Mouse (Mus musculus) neural tube, embryonic 11.5 days (tissue): ENCODE data around the gene Zfp146. TPM values are rescaled to one million over a fixed set of nuclear protein-coding genes. Genes with fewer than 3 reads are reported as not detected.

ENCODE experiments used
- ATAC-seq: fragments of 200-750 bp; cut with Nextera tagmentation; 2 replicates; pipeline ENCODE4 v1.8.0; 2017; ENCODE audit warnings: moderate number of reproducible peaks, mild to moderate bottlenecking, moderate TSS enrichment, moderate library complexity; ENCODE audit not compliant: insufficient read depth, low FRiP score, low TSS enrichment
- DNase-seq: peaks from one replicate; pipeline ENCODE4 v3.0.0-alpha.2; 2015; ENCODE audit warnings: low spot score
- H3K27ac ChIP-seq: fragments of 300-500 bp; sonication (generic); 2 replicates; pipeline ENCODE4 v1.5.1; 2014; ENCODE audit warnings: low read depth, mild to moderate bottlenecking, low read length
- H3K27me3 ChIP-seq: fragments of 300-500 bp; sonication (generic); 2 replicates; pipeline ENCODE4 v1.6.1; 2014; ENCODE audit warnings: mild to moderate bottlenecking, low read length, mixed read lengths; ENCODE audit not compliant: control insufficient read depth, insufficient read depth
- H3K36me3 ChIP-seq: fragments of 300-500 bp; sonication (generic); 2 replicates; pipeline ENCODE4 v1.6.1; 2014; ENCODE audit warnings: mild to moderate bottlenecking, low read length, moderate library complexity, mixed read lengths; ENCODE audit not compliant: control insufficient read depth, insufficient read depth
- H3K4me1 ChIP-seq: fragments of 300-500 bp; sonication (generic); 2 replicates; pipeline ENCODE4 v1.6.1; 2014; ENCODE audit warnings: low read length, mixed read lengths; ENCODE audit not compliant: control insufficient read depth, insufficient read depth
- H3K4me2 ChIP-seq: fragments of 300-500 bp; sonication (generic); 2 replicates; pipeline ENCODE4 v1.6.1; 2014; ENCODE audit warnings: low read depth, mild to moderate bottlenecking, moderate library complexity
- H3K4me3 ChIP-seq: fragments of 300-500 bp; sonication (generic); 2 replicates; pipeline ENCODE4 v1.5.1; 2014; ENCODE audit warnings: low read depth, low read length
- H3K9ac ChIP-seq: fragments of 300-500 bp; sonication (generic); 2 replicates; pipeline ENCODE4 v1.6.1; 2014; ENCODE audit warnings: mild to moderate bottlenecking, low read length
- H3K9me3 ChIP-seq: fragments of 300-500 bp; sonication (generic); 2 replicates; pipeline ENCODE4 v1.6.1; 2016; ENCODE audit warnings: low read length; ENCODE audit not compliant: control insufficient read depth
- WGBS: fragments of 180-500 bp; shearing (Covaris S2); extraction: QIAGEN DNeasy Blood & Tissue Kit; methylation state at CpG from one replicate; pipeline ENCODE4 v1.1.7; 2014; 5-methylcytosine and 5-hydroxymethylcytosine counted together
- polyA plus RNA-seq: library from polyadenylated mRNA; unstranded; fragments of >200 nt; fragmentation: Nextera tagmentation; extraction: Ambion mirVana; gene quantifications from 2 replicates; pipeline ENCODE4 v1.2.1, GENCODE M21; 2014

Gene Zfp146
- polyA plus RNA-seq, 1 experiment from 2014 or later: 15.1 TPM

DNA sequence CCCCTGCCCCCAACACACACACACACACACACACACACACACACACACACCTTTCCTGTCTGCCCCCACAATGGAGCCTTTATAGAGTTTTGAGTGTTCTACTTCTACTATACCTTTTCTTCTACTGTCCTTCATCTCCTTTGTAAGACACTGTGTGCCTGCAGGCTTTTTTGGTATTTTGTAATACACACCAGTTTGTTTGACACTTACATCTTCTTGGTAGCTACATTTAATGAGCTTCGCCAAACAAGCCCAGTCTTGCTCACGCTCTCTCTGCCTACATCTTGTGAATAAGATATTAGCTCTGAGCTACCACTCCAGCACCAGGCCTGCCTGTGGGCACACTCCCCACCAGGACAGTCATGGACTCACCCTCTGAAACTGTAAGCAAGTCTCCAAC is 4.8 kb downstream of the Zfp146 start:
- H3K27ac ChIP-seq: no peak overlapping the region
- H3K9me3 ChIP-seq: peaks cover 48% of the 10 kb centered on the region
- H3K9ac ChIP-seq: no peak overlapping the region
- H3K4me1 ChIP-seq: no peaks in the 10 kb centered on the region
- DNase-seq (no peak), ATAC-seq (no peak)
- no peaks in the 10 kb centered on the region for H3K27me3 ChIP-seq
- H3K4me2 ChIP-seq: no peak overlapping the region
- H3K36me3 ChIP-seq: peaks cover 56% of the 10 kb centered on the region
- H3K4me3 ChIP-seq: no peak overlapping the region
- WGBS: 100% methylated on average over 2 of the region's 2 CpGs

DNA sequence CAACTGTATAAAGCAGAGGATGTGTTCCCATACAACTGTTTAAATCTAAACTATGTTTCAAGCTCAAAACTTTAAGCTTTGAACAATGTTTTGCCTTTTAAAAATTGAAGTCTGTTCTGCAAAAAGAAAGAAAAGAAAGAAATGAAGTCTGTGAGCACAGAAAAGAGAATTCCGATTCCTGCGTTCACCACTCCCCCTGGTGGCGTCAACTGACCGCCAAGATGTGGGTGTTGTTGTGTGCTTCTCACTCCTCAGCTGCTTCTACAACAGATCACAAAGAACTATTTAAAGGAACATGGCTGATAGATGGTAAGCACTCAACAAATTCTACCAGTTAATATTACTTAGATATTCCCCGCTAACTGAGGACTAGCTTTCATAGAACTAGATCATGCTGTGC is 6.4 kb downstream of the Zfp146 start:
- Histone ChIP-seq H3K4me3 (no peak overlapping the region), H3K4me1 (no peaks in the 10 kb centered on the region), H3K27me3 (no peaks in the 10 kb centered on the region), H3K4me2 (no peak overlapping the region), H3K27ac (no peak overlapping the region), H3K9ac (no peak overlapping the region), H3K9me3 (peaks cover 57% of the 10 kb centered on the region), H3K36me3 (peaks cover 70% of the 10 kb centered on the region)
- WGBS: 97% methylated on average over 5 of the region's 5 CpGs
- ATAC-seq (no peak), DNase-seq (no peak)

DNA sequence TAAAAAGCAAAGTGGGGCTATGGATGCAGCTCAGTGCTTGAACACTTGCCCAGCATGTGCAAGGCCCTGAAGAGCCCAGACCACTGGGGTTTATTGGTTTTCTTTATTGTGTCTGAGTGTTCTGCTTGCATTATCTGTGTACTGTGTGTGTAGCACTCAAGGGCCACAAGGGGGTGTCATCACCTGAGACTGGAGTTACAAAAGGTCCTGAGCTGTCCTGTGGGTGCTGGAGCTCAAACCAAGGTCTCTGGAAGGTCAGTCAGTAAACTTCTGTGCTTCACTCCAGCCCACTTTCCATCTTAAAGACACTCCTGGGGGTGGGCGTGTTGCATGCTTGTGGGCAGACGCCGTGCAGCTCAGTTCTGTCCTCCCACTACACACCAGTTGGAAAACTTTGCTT is 14.0 kb downstream of the Zfp146 start:
- ATAC-seq: no peak
- H3K4me1 ChIP-seq: no peaks in the 10 kb centered on the region
- 98% methylated on average over 3 of the region's 3 CpGs for WGBS
- DNase-seq: no peak
- peaks cover 36% of the 10 kb centered on the region for H3K36me3 ChIP-seq
- no peaks in the 10 kb centered on the region for H3K27me3 ChIP-seq
- no peak overlapping the region for H3K9ac ChIP-seq
- no peak overlapping the region for H3K4me2 ChIP-seq
- no peak overlapping the region for H3K27ac ChIP-seq
- H3K9me3 ChIP-seq: peaks cover 61% of the 10 kb centered on the region
- H3K4me3 ChIP-seq: no peak overlapping the region

DNA sequence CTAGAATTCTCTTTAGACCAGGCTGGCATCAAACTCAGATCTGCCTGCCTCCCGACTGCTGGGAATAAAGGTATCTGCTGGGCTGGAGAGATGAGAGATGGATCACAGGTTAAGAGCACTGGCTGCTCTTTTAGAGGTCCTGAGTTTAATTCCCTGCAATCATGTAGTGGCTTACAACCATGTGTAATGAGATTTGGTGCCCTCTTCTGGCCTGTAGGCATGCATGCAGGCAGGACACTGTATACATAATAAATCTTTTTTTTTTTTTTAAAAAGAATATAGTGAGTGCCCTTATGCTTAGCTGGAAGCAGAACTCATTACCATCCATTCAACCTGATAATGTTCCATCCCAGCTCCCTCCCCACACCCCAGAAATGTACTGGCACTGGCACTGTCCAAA is 15.5 kb downstream of the Zfp146 start:
- peaks cover 59% of the 10 kb centered on the region for H3K9me3 ChIP-seq
- ATAC-seq (no peak), DNase-seq (no peak)
- H3K4me1 ChIP-seq: no peaks in the 10 kb centered on the region
- H3K27ac ChIP-seq: no peak overlapping the region
- no peak overlapping the region for H3K4me2 ChIP-seq
- H3K36me3 ChIP-seq: peaks cover 27% of the 10 kb centered on the region
- no peak overlapping the region for H3K4me3 ChIP-seq
- 85% methylated on average over 1 of the region's 1 CpGs for WGBS
- no peaks in the 10 kb centered on the region for H3K27me3 ChIP-seq
- H3K9ac ChIP-seq: no peak overlapping the region

DNA sequence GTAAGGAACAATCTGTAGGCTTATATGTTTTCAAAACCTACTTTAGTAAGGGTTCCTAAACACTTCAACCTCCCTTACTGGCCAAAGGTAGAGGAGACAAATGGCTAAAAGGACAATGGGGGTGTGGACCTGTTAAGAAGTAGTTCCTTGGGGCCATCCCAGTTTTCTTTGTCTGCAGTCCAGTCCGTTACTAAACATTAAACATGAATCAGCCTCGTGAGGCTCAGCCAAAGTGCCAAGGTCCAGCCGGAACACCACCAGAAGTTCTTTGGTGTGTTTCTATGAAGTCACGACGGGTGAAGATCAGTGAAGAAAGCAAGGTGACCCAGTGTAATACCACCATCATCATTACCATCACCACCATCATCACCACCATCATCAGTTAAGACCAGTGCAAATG is 22.5 kb downstream of the Zfp146 start:
- H3K36me3 ChIP-seq: peaks cover 2% of the 10 kb centered on the region
- DNase-seq (no peak), ATAC-seq (no peak)
- H3K27ac ChIP-seq: no peak overlapping the region
- no peak overlapping the region for H3K4me2 ChIP-seq
- peaks cover 21% of the 10 kb centered on the region for H3K9me3 ChIP-seq
- H3K4me3 ChIP-seq: no peak overlapping the region
- no peaks in the 10 kb centered on the region for H3K4me1 ChIP-seq
- no peak overlapping the region for H3K9ac ChIP-seq
- H3K27me3 ChIP-seq: no peaks in the 10 kb centered on the region
- WGBS: 93% methylated on average over 5 of the region's 5 CpGs

DNA sequence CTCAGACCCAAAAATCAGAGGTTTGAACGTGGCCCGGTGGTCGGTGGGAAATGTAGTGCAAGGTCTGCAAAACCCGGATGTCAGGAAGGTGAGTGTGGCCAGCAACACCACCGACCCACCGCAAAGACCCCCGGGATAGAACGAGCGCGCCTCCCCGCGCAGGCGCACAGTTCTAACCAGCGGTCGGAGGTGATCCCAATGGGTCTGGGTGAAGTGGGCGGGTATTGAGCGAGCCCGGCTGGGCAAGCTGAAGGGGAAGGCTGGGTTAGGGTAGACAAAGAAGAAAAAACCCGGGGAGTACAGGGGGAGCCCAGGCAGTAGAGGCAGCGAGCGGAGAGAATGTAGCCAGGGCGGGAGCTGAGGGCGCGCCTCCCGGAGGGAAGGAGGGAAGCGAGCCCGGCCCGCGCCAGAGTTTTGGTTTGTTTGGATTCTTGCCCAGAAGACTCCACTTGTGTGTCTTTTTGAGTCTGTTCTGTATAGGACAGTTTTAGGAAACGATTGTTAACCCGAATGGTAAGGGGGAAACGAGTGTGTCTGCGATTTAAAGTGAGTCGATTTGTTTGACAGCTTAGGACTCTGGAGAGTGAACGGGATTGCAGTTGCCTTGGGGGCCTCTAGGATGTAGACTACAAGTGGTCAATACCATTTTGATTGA is 25.9 kb downstream of the Zfp146 start:
- no peaks in the 10 kb centered on the region; the same call in 1 of the 2 replicates for H3K36me3 ChIP-seq
- WGBS: 3% methylated on average over 35 of the region's 35 CpGs
- ATAC-seq: peak; percentile 95

DNA sequence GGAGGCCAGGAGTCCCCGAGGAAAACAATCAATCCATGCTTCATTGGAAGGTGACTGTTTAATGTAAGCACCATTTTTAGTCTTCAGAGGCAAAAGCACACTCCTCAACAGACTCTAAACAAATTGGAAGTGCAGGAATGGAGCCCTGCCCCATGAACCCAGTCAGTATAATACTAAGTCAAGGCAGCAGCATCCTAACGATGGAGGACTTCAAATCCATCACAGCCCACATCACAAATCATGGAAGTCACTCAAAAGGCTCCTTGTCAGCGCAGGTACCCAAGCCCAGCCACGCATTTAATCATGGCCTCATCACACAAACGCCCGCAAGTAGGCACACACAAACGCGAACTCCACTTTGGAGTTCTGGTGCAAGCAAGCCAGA is 26.4 kb downstream of the Zfp146 start:
- H3K4me3 ChIP-seq: peak overlapping the region; percentile 51
- H3K4me2 ChIP-seq: peak overlapping the region; percentile 60
- no peak for ATAC-seq
- no peak for DNase-seq
- no peak overlapping the region for H3K27ac ChIP-seq
- no peaks in the 10 kb centered on the region for H3K4me1 ChIP-seq
- WGBS: 16% methylated on average over 8 of the region's 8 CpGs
- no peaks in the 10 kb centered on the region for H3K27me3 ChIP-seq
- no peaks in the 10 kb centered on the region; the same call in 1 of the 2 replicates for H3K9me3 ChIP-seq
- H3K9ac ChIP-seq: peak overlapping the region; percentile 50
- H3K36me3 ChIP-seq: no peaks in the 10 kb centered on the region

More for the DNA sequence above, 25.9 kb downstream of the Zfp146 start:
- Histone ChIP-seq H3K27me3 (no peaks in the 10 kb centered on the region), H3K4me2 (peak overlapping the region; percentile 60), H3K4me1 (no peaks in the 10 kb centered on the region), H3K4me3 (peak overlapping the region; percentile 51), H3K27ac (peak overlapping the region; percentile 75), H3K9me3 (no peaks in the 10 kb centered on the region; the same call in 1 of the 2 replicates), H3K9ac (peak overlapping the region; percentile 67)
- DNase-seq: peak; percentile 91

DNA sequence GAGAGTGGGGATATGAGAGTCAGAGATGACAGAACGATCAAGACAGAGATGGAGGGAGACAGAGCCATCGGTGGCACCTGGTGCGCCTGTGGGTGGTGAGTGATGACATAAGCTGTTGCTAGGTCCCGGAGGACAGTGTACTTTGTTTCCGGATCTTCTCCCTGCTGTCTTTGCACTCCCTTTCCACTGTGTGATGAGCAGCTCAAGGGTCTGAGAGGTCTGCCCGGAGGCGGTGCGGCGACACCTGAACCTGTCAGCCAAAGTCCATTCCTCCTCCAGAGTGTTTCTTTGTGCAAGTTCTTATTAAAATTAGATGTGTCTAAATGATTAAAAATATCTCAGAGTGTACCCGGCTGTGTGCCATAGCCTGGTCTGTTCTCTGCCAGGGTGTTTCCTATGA is 32.7 kb downstream of the Zfp146 start:
- no peak for ATAC-seq

DNA sequence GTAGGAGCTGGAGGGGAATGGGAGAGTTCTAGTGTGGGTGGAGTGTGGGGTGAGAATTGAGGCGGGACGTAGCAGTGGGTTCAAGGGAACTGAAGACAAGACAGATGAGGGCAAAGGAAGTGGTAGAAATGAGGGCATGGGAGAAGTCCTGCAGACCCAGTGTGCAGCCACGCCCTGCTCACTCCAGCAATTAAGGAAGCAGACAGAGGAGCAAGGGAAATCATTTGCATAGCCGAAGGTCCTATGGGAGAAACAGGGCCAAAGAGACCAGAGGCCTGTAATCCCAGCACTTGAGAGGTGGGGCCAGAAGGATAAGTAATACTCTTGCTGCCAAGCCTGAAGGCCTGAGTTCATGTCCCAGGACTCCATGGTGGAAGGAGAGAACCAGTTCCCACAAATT is 37.2 kb downstream of the Zfp146 start:
- H3K9ac ChIP-seq: no peak overlapping the region
- no peaks in the 10 kb centered on the region for H3K9me3 ChIP-seq
- DNase-seq: no peak
- ATAC-seq: no peak
- no peak overlapping the region for H3K4me3 ChIP-seq
- H3K4me1 ChIP-seq: no peaks in the 10 kb centered on the region
- H3K4me2 ChIP-seq: no peak overlapping the region
- H3K27me3 ChIP-seq: no peaks in the 10 kb centered on the region
- WGBS: 93% methylated on average over 4 of the region's 4 CpGs
- H3K36me3 ChIP-seq: peaks cover 34% of the 10 kb centered on the region
- H3K27ac ChIP-seq: no peak overlapping the region

More for the DNA sequence above, 32.7 kb downstream of the Zfp146 start:
- Histone ChIP-seq H3K36me3 (peaks cover 22% of the 10 kb centered on the region), H3K4me1 (no peaks in the 10 kb centered on the region), H3K9me3 (no peaks in the 10 kb centered on the region; the same call in 1 of the 2 replicates), H3K4me3 (no peak overlapping the region), H3K27ac (no peak overlapping the region), H3K9ac (no peak overlapping the region), H3K27me3 (no peaks in the 10 kb centered on the region), H3K4me2 (no peak overlapping the region)
- DNase-seq: no peak
- 89% methylated on average over 10 of the region's 10 CpGs for WGBS
